Mouse (Mus musculus) heart, postnatal 0 days (tissue): ENCODE results near the gene Qsox1. TPM values are rescaled to one million over a fixed set of nuclear protein-coding genes. Genes with fewer than 3 reads are reported as not detected.
A peak's percentile ranks its signal among the peaks of the same experiment; 100 is the strongest.

Source experiments
- ATAC-seq: fragments of 200-750 bp; cut with Nextera tagmentation; 2 replicates; pipeline ENCODE4 v1.8.0; 2017; ENCODE audit warnings: low read depth, moderate number of reproducible peaks, moderate library complexity; ENCODE audit not compliant: insufficient read depth
- DNase-seq: peaks from one replicate; pipeline ENCODE4 v3.0.0-alpha.2; 2016; ENCODE audit warnings: low spot score
- H3K27ac ChIP-seq: fragments of 300-500 bp; sonication (generic); 2 replicates; pipeline ENCODE4 v1.5.1; 2014; ENCODE audit warnings: low read depth, mild to moderate bottlenecking
- H3K27me3 ChIP-seq: fragments of 300-500 bp; sonication (generic); 2 replicates; pipeline ENCODE4 v1.6.1; 2014; ENCODE audit warnings: low read length, mixed read lengths; ENCODE audit not compliant: control insufficient read depth, insufficient read depth
- H3K36me3 ChIP-seq: fragments of 300-500 bp; sonication (generic); replicated peaks from 2 replicates; pipeline ENCODE4 v1.6.1; 2014; ENCODE audit warnings: low read length, mixed read lengths; ENCODE audit not compliant: control insufficient read depth, insufficient read depth
- H3K4me1 ChIP-seq: fragments of 300-500 bp; sonication (generic); 2 replicates; pipeline ENCODE4 v1.6.1; 2014; ENCODE audit warnings: antibody characterized with exemption; ENCODE audit not compliant: control insufficient read depth, insufficient read depth
- H3K4me2 ChIP-seq: fragments of 300-500 bp; sonication (generic); 2 replicates; pipeline ENCODE4 v1.6.1; 2014; ENCODE audit warnings: low read depth, mild to moderate bottlenecking, low read length, moderate library complexity
- H3K4me3 ChIP-seq: fragments of 300-500 bp; sonication (generic); 2 replicates; pipeline ENCODE4 v1.5.1; 2014; ENCODE audit warnings: low read depth, low read length
- H3K9ac ChIP-seq: fragments of 300-500 bp; sonication (generic); replicated peaks from 2 replicates; pipeline ENCODE4 v1.6.1; 2014; ENCODE audit warnings: low read depth, low read length, mixed read lengths
- H3K9me3 ChIP-seq: fragments of 300-500 bp; sonication (generic); replicated peaks from 2 replicates; pipeline ENCODE4 v1.6.1; 2016; ENCODE audit warnings: low read length; ENCODE audit not compliant: control insufficient read depth
- CTCF ChIP-seq: IDR thresholded peaks from 2 replicates; pipeline ENCODE4 v1.5.1; 2016; ENCODE audit warnings: antibody characterized with exemption, control low read depth, low read depth
- EP300 ChIP-seq: IDR thresholded peaks from 2 replicates; pipeline ENCODE4 v1.6.1; 2016; ENCODE audit warnings: antibody characterized with exemption, low read depth
- WGBS: fragments of 180-500 bp; shearing (Covaris S2); extraction: QIAGEN DNeasy Blood & Tissue Kit; methylation state at CpG from one replicate; pipeline ENCODE4 v1.1.7; 2014; 5-methylcytosine and 5-hydroxymethylcytosine counted together
- polyA plus RNA-seq: library from polyadenylated mRNA; unstranded; fragments of >200 nt; fragmentation: Nextera tagmentation; extraction: Ambion mirVana; gene quantifications from 2 replicates; pipeline ENCODE4 v1.2.1, GENCODE M21; 2015
- total RNA-seq: library from RNA; depleted of rRNA; stranded (reverse); fragments of >200 nt; gene quantifications from 2 replicates; pipeline ENCODE4 v1.2.3, GENCODE M21; 2014; ENCODE audit warnings: low replicate concordance

Gene Qsox1
- total and polyA plus RNA-seq, 2 experiments from 2014 or later, result 33.2 to 64.8 TPM

- H3K4me1 ChIP-seq, result peaks cover 24% of the 10 kb centered on the region
- no peak for DNase-seq
- no peak overlapping the region for H3K9ac ChIP-seq
- 1% methylated on average over 34 of the region's 34 CpGs for WGBS
- no peak for TF ChIP-seq CTCF
- TF ChIP-seq EP300, result no peak
- ATAC-seq, result no peak
- H3K36me3 ChIP-seq, result no peaks in the 10 kb centered on the region
- no peak overlapping the region for H3K27ac ChIP-seq
- no peaks in the 10 kb centered on the region for H3K9me3 ChIP-seq
- H3K27me3 ChIP-seq, result peaks cover 94% of the 10 kb centered on the region
- H3K4me3 ChIP-seq, result peak overlapping the region; percentile 59
- H3K4me2 ChIP-seq, result peak overlapping the region; percentile 95
Measured at GRCm38 (mm10) chr1:155741378-155741945, 71.2 kb downstream of the Qsox1 start.

- TF ChIP-seq EP300 (no peak), CTCF (no peak)
Measured at GRCm38 (mm10) chr1:155740622-155741377, 71.9 kb downstream of the Qsox1 start.

GRCm38 (mm10) chr1:155737809-155738383 lies 74.8 kb downstream of the Qsox1 start:
- Histone ChIP-seq H3K4me2 (peak overlapping the region; percentile 23; the same call in 1 of the 2 replicates), H3K4me3 (peak overlapping the region; percentile 30), H3K36me3 (no peaks in the 10 kb centered on the region), H3K27me3 (peaks cover 100% of the 10 kb centered on the region), H3K9me3 (no peaks in the 10 kb centered on the region), H3K4me1 (peaks cover 22% of the 10 kb centered on the region), H3K27ac (no peak overlapping the region), H3K9ac (no peak overlapping the region)
- WGBS, result under 1% methylated on average over 25 of the region's 25 CpGs
- ATAC-seq (no peak), DNase-seq (no peak)
- TF ChIP-seq CTCF (no peak), EP300 (no peak)

More at GRCm38 (mm10) chr1:155740622-155741377, 71.9 kb downstream of the Qsox1 start:
- ATAC-seq, result no peak
- Histone ChIP-seq H3K36me3 (no peaks in the 10 kb centered on the region), H3K4me1 (peaks cover 24% of the 10 kb centered on the region), H3K27me3 (peaks cover 94% of the 10 kb centered on the region), H3K27ac (no peak overlapping the region), H3K4me3 (peak overlapping the region; percentile 59), H3K9me3 (no peaks in the 10 kb centered on the region), H3K4me2 (peak overlapping the region; percentile 95), H3K9ac (no peak overlapping the region)
- DNase-seq, result no peak
- WGBS, result under 1% methylated on average over 44 of the region's 44 CpGs

- peak overlapping the region; percentile 30 for H3K4me3 ChIP-seq
- TF ChIP-seq CTCF, result no peak
- TF ChIP-seq EP300, result no peak
- H3K4me1 ChIP-seq, result peaks cover 15% of the 10 kb centered on the region
- H3K36me3 ChIP-seq, result no peaks in the 10 kb centered on the region
- H3K4me2 ChIP-seq, result peak overlapping the region; percentile 23; the same call in 1 of the 2 replicates
- WGBS, result 1% methylated on average over 58 of the region's 58 CpGs
- ATAC-seq (no peak), DNase-seq (no peak)
- no peak overlapping the region for H3K27ac ChIP-seq
- peaks cover 99% of the 10 kb centered on the region for H3K27me3 ChIP-seq
- no peaks in the 10 kb centered on the region for H3K9me3 ChIP-seq
- no peak overlapping the region for H3K9ac ChIP-seq
Measured at GRCm38 (mm10) chr1:155737017-155737808, 75.5 kb downstream of the Qsox1 start.
